Mouse (Mus musculus): ENCODE measurements around the gene Trpv2. TPM values are rescaled to one million over a fixed set of nuclear protein-coding genes. Genes with fewer than 3 reads are reported as not detected.
A peak's percentile ranks its signal among the peaks of the same experiment; 100 is the strongest.

Gene Trpv2
- polyA plus RNA-seq, 1 experiment from 2014 or later = 4.2 TPM

DNA sequence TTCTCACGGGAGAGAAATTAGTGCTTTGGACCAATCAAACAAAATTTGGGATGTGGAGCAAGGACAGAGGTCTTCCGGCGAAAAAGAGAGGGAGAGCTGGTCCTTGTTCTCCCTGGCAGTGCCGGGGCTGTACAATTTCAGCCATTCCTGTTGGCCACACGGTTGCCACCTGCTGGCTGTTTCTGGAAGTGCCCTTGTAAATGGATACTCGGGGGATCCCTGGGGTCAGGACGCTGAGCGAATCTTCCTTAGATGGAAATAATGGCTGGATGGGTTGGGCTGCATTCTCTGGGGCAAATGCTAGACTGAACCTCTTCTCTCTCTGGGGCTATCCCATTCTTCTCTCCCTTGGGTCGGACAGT lies 992 bp downstream of the Trpv2 start:
- Histone ChIP-seq H3K9me3 (ENCODE audit: control insufficient read depth, low read length) (no peaks in the 10 kb centered on the region), H3K9ac (ENCODE audit: low read length) (peak overlapping the region; percentile 71), H3K4me3 (ENCODE audit: control insufficient read depth in 1 of 2, insufficient read depth in 1 of 2, low read depth in 1 of 2, low read length in 2 of 2) (peak overlapping the region; percentile 45 to 60), H3K36me3 (ENCODE audit: control insufficient read depth, insufficient read depth, low read length) (no peaks in the 10 kb centered on the region), H3K27me3 (ENCODE audit: control insufficient read depth, insufficient read depth, low read length) (no peaks in the 10 kb centered on the region), H3K27ac (replicated peaks in 1 of 2; ENCODE audit: control insufficient read depth in 1 of 2, insufficient read depth in 1 of 2, low read depth in 2 of 2, low read length in 2 of 2) (no peak overlapping the region), H3K4me1 (ENCODE audit: control insufficient read depth in 2 of 2, insufficient read depth in 2 of 2, low read length in 2 of 2) (peaks cover 5 to 6% of the 10 kb centered on the region in 2 experiments; a peak in 2 of 4 replicates), H3K4me2 (ENCODE audit: low read length) (peak overlapping the region; percentile 99)
- peak; percentile 46 for ATAC-seq (ENCODE audit: insufficient number of reproducible peaks, insufficient read depth, low FRiP score, low read depth)
- WGBS = under 1% methylated on average over 9 of the region's 9 CpGs

DNA sequence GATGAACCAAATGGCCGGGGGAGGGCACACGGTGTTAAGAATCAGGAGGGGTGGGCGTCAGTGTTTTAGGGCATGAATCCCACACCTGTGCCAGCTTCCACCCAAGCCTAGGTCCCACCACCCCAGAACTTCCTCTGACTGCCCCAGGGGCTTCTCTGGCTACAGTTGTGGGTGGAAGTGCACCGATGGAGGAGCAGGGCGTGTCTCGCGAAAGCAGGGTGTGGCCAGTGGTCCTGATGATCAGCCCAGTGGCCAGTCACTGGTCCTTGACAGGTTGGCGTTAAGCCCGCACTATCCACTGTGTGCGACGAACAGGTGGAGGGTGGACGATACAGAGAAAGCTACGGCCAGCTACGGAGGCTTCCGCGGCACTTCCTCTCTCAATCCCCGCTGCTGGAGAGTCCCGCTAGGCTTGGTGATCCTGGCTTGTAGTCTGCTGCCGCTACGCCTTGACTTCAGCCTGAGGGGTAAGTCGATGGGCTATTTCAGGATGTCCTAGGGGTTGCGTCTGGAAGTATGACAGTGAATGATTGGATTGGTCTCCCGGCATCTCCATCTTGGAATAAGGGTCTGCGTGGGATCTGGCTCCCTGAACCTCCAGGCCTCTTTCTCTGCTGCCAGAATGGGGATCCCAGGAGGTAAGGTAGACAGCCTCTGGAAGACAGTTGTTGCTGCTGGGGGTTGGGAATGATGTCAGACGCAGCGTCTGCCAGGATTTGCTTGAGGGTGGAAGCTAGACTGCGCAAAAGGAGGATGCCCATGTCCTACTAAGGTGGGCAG lies 1.6 kb downstream of the Trpv2 start:
- H3K27me3 ChIP-seq (ENCODE audit: control insufficient read depth, insufficient read depth, low read length) = no peaks in the 10 kb centered on the region
- no peaks in the 10 kb centered on the region for H3K9me3 ChIP-seq (ENCODE audit: control insufficient read depth, low read length)
- H3K27ac ChIP-seq (replicated peaks in 1 of 2; ENCODE audit: control insufficient read depth in 1 of 2, insufficient read depth in 1 of 2, low read depth in 2 of 2, low read length in 2 of 2) = no peak overlapping the region
- peak overlapping the region; percentile 71 for H3K9ac ChIP-seq (ENCODE audit: low read length)
- 5% methylated on average over 27 of the region's 27 CpGs for WGBS
- H3K4me3 ChIP-seq (ENCODE audit: control insufficient read depth in 1 of 2, insufficient read depth in 1 of 2, low read depth in 1 of 2, low read length in 2 of 2) = peak overlapping the region; percentile 45 to 60
- peak; percentile 56 for ATAC-seq (ENCODE audit: insufficient number of reproducible peaks, insufficient read depth, low FRiP score, low read depth)
- peak overlapping the region; percentile 99 for H3K4me2 ChIP-seq (ENCODE audit: low read length)
- H3K4me1 ChIP-seq (ENCODE audit: control insufficient read depth in 2 of 2, insufficient read depth in 2 of 2, low read length in 2 of 2) = peaks cover 5 to 6% of the 10 kb centered on the region in 2 experiments; a peak in 2 of 4 replicates
- no peaks in the 10 kb centered on the region for H3K36me3 ChIP-seq (ENCODE audit: control insufficient read depth, insufficient read depth, low read length)

DNA sequence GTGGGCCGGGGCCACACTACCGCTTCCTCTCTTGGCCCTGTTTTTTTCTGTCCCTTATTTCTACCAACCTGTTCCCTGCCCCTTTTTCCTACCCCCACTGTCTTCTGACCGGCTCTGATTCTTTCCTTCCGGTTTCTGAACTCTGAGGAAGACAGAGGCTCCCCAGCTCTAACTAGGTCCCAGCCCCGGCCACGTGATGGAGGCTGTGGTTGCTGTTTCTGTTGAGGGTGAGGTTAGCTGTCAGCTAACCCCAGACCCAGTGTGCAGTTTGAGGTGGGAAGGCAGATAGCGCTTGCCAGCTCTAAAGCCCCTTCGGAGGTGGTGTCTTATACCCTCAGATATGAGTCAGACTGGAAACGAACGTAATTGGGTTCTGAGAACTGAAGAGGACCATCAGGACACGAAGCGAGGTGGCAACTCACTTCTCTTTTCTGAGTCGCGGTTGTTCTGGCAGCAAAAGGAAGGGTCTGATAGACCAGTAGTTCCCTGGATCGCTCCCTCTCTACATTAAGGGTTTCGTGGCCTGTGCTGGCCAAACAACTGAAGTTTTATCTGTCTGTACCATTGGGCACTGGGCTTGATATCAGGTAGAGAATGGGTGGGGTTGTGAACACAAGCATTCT lies 2.4 kb downstream of the Trpv2 start:
- peak overlapping the region; percentile 45 to 60 for H3K4me3 ChIP-seq (ENCODE audit: control insufficient read depth in 1 of 2, insufficient read depth in 1 of 2, low read depth in 1 of 2, low read length in 2 of 2)
- no peaks in the 10 kb centered on the region for H3K9me3 ChIP-seq (ENCODE audit: control insufficient read depth, low read length)
- peaks cover 5 to 6% of the 10 kb centered on the region in 2 experiments; a peak in 2 of 4 replicates for H3K4me1 ChIP-seq (ENCODE audit: control insufficient read depth in 2 of 2, insufficient read depth in 2 of 2, low read length in 2 of 2)
- peak overlapping the region; percentile 71 for H3K9ac ChIP-seq (ENCODE audit: low read length)
- no peak for ATAC-seq (ENCODE audit: insufficient number of reproducible peaks, insufficient read depth, low FRiP score, low read depth)
- H3K36me3 ChIP-seq (ENCODE audit: control insufficient read depth, insufficient read depth, low read length) = no peaks in the 10 kb centered on the region
- no peak overlapping the region for H3K27ac ChIP-seq (replicated peaks in 1 of 2; ENCODE audit: control insufficient read depth in 1 of 2, insufficient read depth in 1 of 2, low read depth in 2 of 2, low read length in 2 of 2)
- no peaks in the 10 kb centered on the region for H3K27me3 ChIP-seq (ENCODE audit: control insufficient read depth, insufficient read depth, low read length)
- H3K4me2 ChIP-seq (ENCODE audit: low read length) = peak overlapping the region; percentile 99
- WGBS = 50% methylated on average over 16 of the region's 16 CpGs

DNA sequence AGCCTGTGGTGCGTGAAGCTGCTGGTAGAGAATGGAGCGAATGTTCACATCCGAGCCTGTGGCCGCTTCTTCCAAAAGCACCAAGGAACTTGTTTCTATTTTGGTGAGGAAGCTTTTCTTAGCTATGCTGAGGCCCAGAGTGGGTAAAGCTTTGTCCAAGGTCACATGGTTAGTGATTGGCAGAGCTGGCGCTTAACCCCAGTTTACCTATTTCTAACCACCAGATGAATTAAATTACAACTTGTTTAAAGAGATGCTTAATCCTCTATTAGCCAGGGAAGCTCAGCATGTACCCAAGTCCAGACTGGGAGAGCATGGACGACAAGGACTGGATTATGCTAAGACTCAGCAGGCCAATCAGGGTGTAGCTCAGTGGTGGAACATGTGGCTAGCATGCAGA lies 8.7 kb downstream of the Trpv2 start:
- 44% methylated on average over 6 of the region's 6 CpGs for WGBS
- H3K4me3 ChIP-seq (ENCODE audit: control insufficient read depth in 1 of 2, insufficient read depth in 1 of 2, low read depth in 1 of 2, low read length in 2 of 2) = 0 out of 4 replicates have a peak overlapping the region, but pooled peaks of 1 of the 2 experiments have one; percentile 0
- no peak for ATAC-seq (ENCODE audit: insufficient number of reproducible peaks, insufficient read depth, low FRiP score, low read depth)
- H3K9ac ChIP-seq (ENCODE audit: low read length) = peak overlapping the region; percentile 35; the same call in 1 of the 2 replicates
- no peaks in the 10 kb centered on the region for H3K27me3 ChIP-seq (ENCODE audit: control insufficient read depth, insufficient read depth, low read length)
- no peaks in the 10 kb centered on the region for H3K9me3 ChIP-seq (ENCODE audit: control insufficient read depth, low read length)
- H3K4me1 ChIP-seq (ENCODE audit: control insufficient read depth in 2 of 2, insufficient read depth in 2 of 2, low read length in 2 of 2) = peaks cover 4 to 11% of the 10 kb centered on the region in 2 experiments; a peak in 3 of 4 replicates
- peak overlapping the region; percentile 38 for H3K4me2 ChIP-seq (ENCODE audit: low read length)
- peak overlapping the region; percentile 15 to 55; a peak in 3 of 4 replicates for H3K27ac ChIP-seq (replicated peaks in 1 of 2; ENCODE audit: control insufficient read depth in 1 of 2, insufficient read depth in 1 of 2, low read depth in 2 of 2, low read length in 2 of 2)
- no peaks in the 10 kb centered on the region for H3K36me3 ChIP-seq (ENCODE audit: control insufficient read depth, insufficient read depth, low read length)

DNA sequence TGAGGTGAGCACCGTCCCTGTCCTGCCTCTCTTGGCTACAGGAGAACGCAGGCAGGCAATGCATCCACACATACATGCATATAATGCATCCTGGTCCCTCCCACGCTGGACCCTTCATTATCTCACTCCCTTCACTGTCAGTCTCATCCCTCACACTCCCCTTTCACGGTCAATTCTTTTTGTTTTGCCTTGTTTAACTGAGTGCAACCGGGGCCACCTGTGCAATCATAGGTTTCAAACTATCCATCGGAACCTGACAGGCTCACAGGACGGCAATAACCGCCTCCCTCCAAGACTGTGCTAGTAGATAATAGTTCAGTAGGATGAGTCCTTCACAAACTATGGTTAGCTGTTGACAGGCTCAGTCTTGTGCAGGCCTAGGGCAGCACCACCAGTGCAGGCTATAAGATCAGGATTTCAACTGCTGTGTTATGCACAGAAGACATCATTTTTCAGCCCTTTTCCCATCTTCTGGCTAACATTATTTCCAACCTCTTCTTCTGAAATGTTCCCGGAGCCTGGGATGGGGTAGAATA lies 10.5 kb downstream of the Trpv2 start:
- Histone ChIP-seq H3K27me3 (ENCODE audit: control insufficient read depth, insufficient read depth, low read length) (no peaks in the 10 kb centered on the region), H3K27ac (replicated peaks in 1 of 2; ENCODE audit: control insufficient read depth in 1 of 2, insufficient read depth in 1 of 2, low read depth in 2 of 2, low read length in 2 of 2) (no peak overlapping the region), H3K9ac (ENCODE audit: low read length) (no peak overlapping the region), H3K4me3 (ENCODE audit: control insufficient read depth in 1 of 2, insufficient read depth in 1 of 2, low read depth in 1 of 2, low read length in 2 of 2) (no peak overlapping the region), H3K9me3 (ENCODE audit: control insufficient read depth, low read length) (no peaks in the 10 kb centered on the region), H3K36me3 (ENCODE audit: control insufficient read depth, insufficient read depth, low read length) (no peaks in the 10 kb centered on the region), H3K4me1 (ENCODE audit: control insufficient read depth in 2 of 2, insufficient read depth in 2 of 2, low read length in 2 of 2) (peaks cover 4 to 11% of the 10 kb centered on the region in 2 experiments; a peak in 3 of 4 replicates), H3K4me2 (ENCODE audit: low read length) (no peak overlapping the region)
- 77% methylated on average over 9 of the region's 9 CpGs for WGBS
- ATAC-seq (ENCODE audit: insufficient number of reproducible peaks, insufficient read depth, low FRiP score, low read depth) = no peak

DNA sequence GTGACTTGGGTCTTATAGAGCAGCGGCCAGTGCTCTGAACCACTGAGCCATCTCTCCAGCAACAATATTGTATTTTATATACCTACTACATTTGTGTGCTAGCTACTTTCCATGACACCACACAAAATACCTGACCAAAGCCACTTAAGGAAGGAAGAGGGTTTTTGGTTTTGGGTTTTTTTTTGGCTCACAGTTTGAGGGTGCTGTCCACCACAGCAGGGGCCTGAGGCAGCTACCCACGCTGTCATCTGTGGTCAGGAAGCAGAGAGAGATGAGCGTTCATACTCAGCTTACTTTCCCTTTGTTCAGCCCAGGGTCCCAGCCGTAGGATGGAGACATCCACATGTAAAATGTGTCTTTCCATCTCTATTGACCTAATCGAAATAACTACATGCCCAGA lies 12.7 kb downstream of the Trpv2 start:
- ATAC-seq (ENCODE audit: insufficient number of reproducible peaks, insufficient read depth, low FRiP score, low read depth) = no peak
- H3K4me3 ChIP-seq (ENCODE audit: control insufficient read depth in 1 of 2, insufficient read depth in 1 of 2, low read depth in 1 of 2, low read length in 2 of 2) = no peak overlapping the region
- H3K36me3 ChIP-seq (ENCODE audit: control insufficient read depth, insufficient read depth, low read length) = no peaks in the 10 kb centered on the region
- no peak overlapping the region for H3K9ac ChIP-seq (ENCODE audit: low read length)
- H3K27me3 ChIP-seq (ENCODE audit: control insufficient read depth, insufficient read depth, low read length) = no peaks in the 10 kb centered on the region
- peaks cover 9 to 21% of the 10 kb centered on the region in 2 experiments for H3K4me1 ChIP-seq (ENCODE audit: control insufficient read depth in 2 of 2, insufficient read depth in 2 of 2, low read length in 2 of 2)
- WGBS = 85% methylated on average over 5 of the region's 5 CpGs
- H3K4me2 ChIP-seq (ENCODE audit: low read length) = no peak overlapping the region
- H3K9me3 ChIP-seq (ENCODE audit: control insufficient read depth, low read length) = no peaks in the 10 kb centered on the region
- no peak overlapping the region for H3K27ac ChIP-seq (replicated peaks in 1 of 2; ENCODE audit: control insufficient read depth in 1 of 2, insufficient read depth in 1 of 2, low read depth in 2 of 2, low read length in 2 of 2)

DNA sequence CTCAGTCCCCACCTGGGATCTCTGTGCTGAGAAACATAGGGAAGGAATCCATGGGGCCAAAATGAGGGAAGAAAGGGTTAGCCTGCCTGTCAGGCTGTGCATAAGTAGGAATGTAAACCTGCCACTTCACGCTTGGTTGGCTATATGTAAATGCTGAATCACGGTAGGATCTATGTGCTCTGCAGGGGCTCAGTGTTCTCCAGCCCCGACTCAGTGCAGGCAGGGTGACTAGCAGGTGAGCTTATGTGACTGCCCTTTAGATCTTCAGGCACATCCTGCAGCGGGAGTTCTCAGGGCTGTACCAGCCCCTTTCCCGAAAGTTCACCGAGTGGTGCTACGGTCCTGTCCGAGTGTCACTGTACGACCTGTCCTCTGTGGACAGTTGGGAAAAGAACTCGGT lies 15.1 kb downstream of the Trpv2 start:
- ATAC-seq (ENCODE audit: insufficient number of reproducible peaks, insufficient read depth, low FRiP score, low read depth) = no peak
- no peak overlapping the region for H3K4me2 ChIP-seq (ENCODE audit: low read length)
- WGBS = 81% methylated on average over 10 of the region's 10 CpGs
- H3K27me3 ChIP-seq (ENCODE audit: control insufficient read depth, insufficient read depth, low read length) = no peaks in the 10 kb centered on the region
- no peak overlapping the region for H3K9ac ChIP-seq (ENCODE audit: low read length)
- no peak overlapping the region for H3K27ac ChIP-seq (replicated peaks in 1 of 2; ENCODE audit: control insufficient read depth in 1 of 2, insufficient read depth in 1 of 2, low read depth in 2 of 2, low read length in 2 of 2)
- H3K9me3 ChIP-seq (ENCODE audit: control insufficient read depth, low read length) = no peaks in the 10 kb centered on the region
- peaks cover 5 to 16% of the 10 kb centered on the region in 2 experiments for H3K4me1 ChIP-seq (ENCODE audit: control insufficient read depth in 2 of 2, insufficient read depth in 2 of 2, low read length in 2 of 2)
- H3K36me3 ChIP-seq (ENCODE audit: control insufficient read depth, insufficient read depth, low read length) = no peaks in the 10 kb centered on the region
- no peak overlapping the region for H3K4me3 ChIP-seq (ENCODE audit: control insufficient read depth in 1 of 2, insufficient read depth in 1 of 2, low read depth in 1 of 2, low read length in 2 of 2)

All from heart, embryonic 14.5 days (tissue).